Mouse (Mus musculus) hindbrain, embryonic 14.5 days (tissue): ENCODE measurements around the gene Zfp937. TPM values are rescaled to one million over a fixed set of nuclear protein-coding genes. Genes with fewer than 3 reads are reported as not detected.
"Not testable (repeated sequence)": the region's sequence is repeated elsewhere in the genome, so short reads cannot be mapped to it uniquely, and the experiment has no call there.

Source experiments
- ATAC-seq: fragments of 200-750 bp; cut with Nextera tagmentation; 2 replicates; pipeline ENCODE4 v1.8.0; 2017; ENCODE audit warnings: moderate number of reproducible peaks, mild to moderate bottlenecking, moderate TSS enrichment, moderate library complexity; ENCODE audit not compliant: low FRiP score
- DNase-seq: peaks from one replicate; pipeline ENCODE4 v3.0.0-alpha.2; 2015; ENCODE audit warnings: low spot score
- H3K27ac ChIP-seq: fragments of 300-500 bp; sonication (generic); 2 replicates; pipeline ENCODE4 v1.5.1; 2014; ENCODE audit warnings: mild to moderate bottlenecking, moderate library complexity
- H3K27me3 ChIP-seq: fragments of 300-500 bp; sonication (generic); 2 replicates; pipeline ENCODE4 v1.6.1; 2014; ENCODE audit warnings: mild to moderate bottlenecking, low read length, mixed read lengths; ENCODE audit not compliant: control insufficient read depth, insufficient read depth
- H3K36me3 ChIP-seq: fragments of 300-500 bp; sonication (generic); replicated peaks from 2 replicates; pipeline ENCODE4 v1.6.1; 2014; ENCODE audit not compliant: control insufficient read depth, insufficient read depth
- H3K4me1 ChIP-seq: fragments of 300-500 bp; sonication (generic); replicated peaks from 2 replicates; pipeline ENCODE4 v1.6.1; 2014; ENCODE audit warnings: antibody characterized with exemption, low read length, mixed read lengths; ENCODE audit not compliant: control insufficient read depth, insufficient read depth
- H3K4me2 ChIP-seq: fragments of 300-500 bp; sonication (generic); replicated peaks from 2 replicates; pipeline ENCODE4 v1.6.1; 2014; ENCODE audit warnings: mild to moderate bottlenecking, moderate library complexity
- H3K4me3 ChIP-seq: fragments of 300-500 bp; sonication (generic); replicated peaks from 2 replicates; pipeline ENCODE4 v1.5.1; 2014; ENCODE audit warnings: mild to moderate bottlenecking, low read length
- H3K9ac ChIP-seq: fragments of 300-500 bp; sonication (generic); 2 replicates; pipeline ENCODE4 v1.6.1; 2014
- H3K9me3 ChIP-seq: fragments of 300-500 bp; sonication (generic); 2 replicates; pipeline ENCODE4 v1.6.1; 2016; ENCODE audit warnings: low read length; ENCODE audit not compliant: control insufficient read depth
- WGBS: fragments of 180-500 bp; shearing (Covaris S2); extraction: QIAGEN DNeasy Blood & Tissue Kit; methylation state at CpG from one replicate; pipeline ENCODE4 v1.1.7; 2014; 5-methylcytosine and 5-hydroxymethylcytosine counted together
- polyA plus RNA-seq: library from polyadenylated mRNA; unstranded; fragments of >200 nt; fragmentation: Nextera tagmentation; extraction: Ambion mirVana; gene quantifications from 2 replicates; pipeline ENCODE4 v1.2.1, GENCODE M21; 2014

Gene Zfp937
- polyA plus RNA-seq, 1 experiment from 2014 or later, result 12.2 TPM

DNA sequence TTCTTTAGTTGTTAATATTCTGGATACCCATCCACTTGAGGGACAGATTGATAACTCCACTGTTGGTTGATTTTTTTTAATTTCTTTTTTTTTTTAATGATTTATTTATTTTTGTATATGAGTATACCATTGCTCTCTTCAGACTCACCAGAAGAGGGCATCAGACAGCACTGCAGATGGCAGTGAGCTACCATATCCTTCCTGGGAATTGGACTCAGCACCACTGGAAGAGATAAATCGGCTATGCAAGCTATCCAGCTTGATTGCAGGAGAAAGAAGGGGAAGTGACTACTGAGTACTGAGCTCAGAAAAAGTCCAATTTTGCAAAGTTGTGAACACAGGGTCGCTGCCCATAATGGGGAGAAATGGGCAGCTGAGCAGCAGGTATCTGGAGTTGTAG, 39.0 kb downstream of the Zfp937 start:
- 71% methylated on average over 2 of the region's 2 CpGs for WGBS
- not testable (repeated sequence) for H3K27me3 ChIP-seq, H3K4me2 ChIP-seq, H3K9ac ChIP-seq, H3K4me3 ChIP-seq, ATAC-seq, DNase-seq, H3K36me3 ChIP-seq, H3K4me1 ChIP-seq, H3K27ac ChIP-seq
- H3K9me3 ChIP-seq, result peaks cover 12% of the 10 kb centered on the region; the same call in 1 of the 2 replicates

GRCm38 (mm10) chr2:150257291-150257690, 39.4 kb downstream of the Zfp937 start, which contains the start of gene Gm14124:
Gene Gm14124, plus strand, starts transcription at chr2:150257517.
- H3K9ac ChIP-seq, ATAC-seq, H3K36me3 ChIP-seq, H3K4me3 ChIP-seq, H3K4me2 ChIP-seq, H3K4me1 ChIP-seq, H3K27me3 ChIP-seq, DNase-seq, H3K27ac ChIP-seq: not testable (repeated sequence)
- 91% methylated on average over 4 of the region's 4 CpGs for WGBS
- H3K9me3 ChIP-seq, result peaks cover 12% of the 10 kb centered on the region; the same call in 1 of the 2 replicates

Other genes starting within 250 kb of the Zfp937 start
- 12.2 and 13.1 TPM in 2 replicates for gene Zfp120, start 81.4 kb upstream of the Zfp937 start, polyA plus RNA-seq
- gene Gm10770, start 38.4 kb upstream of the Zfp937 start, polyA plus RNA-seq, result not detected in 2 replicates
- gene Gm14139, start 36.3 kb upstream of the Zfp937 start, polyA plus RNA-seq, result not detected in 2 replicates
- 1.8 and 1.9 TPM in 2 replicates for gene Gm21994, start 37.5 kb downstream of the Zfp937 start, polyA plus RNA-seq
- 0.07 TPM in 1 of 2 replicates, not detected in the other for gene Gm14124, start 39.4 kb downstream of the Zfp937 start, polyA plus RNA-seq
- gene Gm10130, start 105.6 kb downstream of the Zfp937 start, polyA plus RNA-seq, result 0.87 TPM in 1 of 2 replicates, not detected in the other
- 13.9 and 16.0 TPM in 2 replicates for gene 3300002I08Rik, start 144.7 kb downstream of the Zfp937 start, polyA plus RNA-seq
- gene Zfp442, start 233.4 kb downstream of the Zfp937 start, polyA plus RNA-seq, result 7.3 and 7.9 TPM in 2 replicates